Mouse (Mus musculus): ENCODE results near the gene Cdk9. TPM values are rescaled to one million over a fixed set of nuclear protein-coding genes. Genes with fewer than 3 reads are reported as not detected.

The Cdk9 gene
- total RNA-seq, 2 experiments from 2014 or later, result 54.3 to 89.5 TPM

- ATAC-seq (replicated peaks; ENCODE audit: poor library complexity, severe bottlenecking), result no peak
These were observed 30.0 kb downstream of the Cdk9 start for GRCm38 (mm10) chr2:32682721-32683417.

GRCm38 (mm10) chr2:32681754-32682153 lies 31.1 kb downstream of the Cdk9 start:
- ATAC-seq (replicated peaks; ENCODE audit: poor library complexity, severe bottlenecking), result no peak

DNA sequence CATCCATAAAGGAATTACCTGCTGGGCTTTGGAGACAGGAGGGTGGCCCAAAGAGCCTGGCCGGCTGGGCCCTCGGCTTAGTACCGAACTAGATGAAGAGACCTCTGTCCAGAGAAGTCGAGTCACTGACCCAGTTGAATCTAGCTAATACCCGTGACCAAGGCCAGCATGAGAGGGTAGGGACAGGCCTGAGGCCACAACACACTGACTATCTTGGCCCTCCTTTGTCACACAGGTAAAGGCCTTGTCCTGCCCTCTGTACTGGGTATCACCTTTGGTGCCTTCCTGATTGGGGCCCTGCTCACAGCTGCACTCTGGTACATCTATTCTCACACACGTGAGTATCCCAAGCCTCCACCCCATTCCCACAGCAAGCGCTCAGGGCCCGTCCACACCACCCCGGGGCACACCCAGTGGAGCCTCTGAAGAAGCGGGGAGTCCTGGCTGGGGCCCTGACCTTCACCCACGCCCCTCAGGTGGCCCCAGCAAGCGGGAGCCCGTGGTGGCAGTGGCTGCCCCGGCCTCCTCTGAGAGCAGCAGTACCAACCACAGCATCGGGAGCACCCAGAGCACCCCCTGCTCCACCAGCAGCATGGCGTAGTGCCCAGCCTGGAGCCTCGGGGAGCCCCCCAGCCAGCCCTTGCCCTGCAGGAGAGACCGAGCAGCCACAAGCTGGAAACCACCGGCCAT lies 31.8 kb downstream of the Cdk9 start:
- ATAC-seq (replicated peaks; ENCODE audit: poor library complexity, severe bottlenecking), result no peak

DNA sequence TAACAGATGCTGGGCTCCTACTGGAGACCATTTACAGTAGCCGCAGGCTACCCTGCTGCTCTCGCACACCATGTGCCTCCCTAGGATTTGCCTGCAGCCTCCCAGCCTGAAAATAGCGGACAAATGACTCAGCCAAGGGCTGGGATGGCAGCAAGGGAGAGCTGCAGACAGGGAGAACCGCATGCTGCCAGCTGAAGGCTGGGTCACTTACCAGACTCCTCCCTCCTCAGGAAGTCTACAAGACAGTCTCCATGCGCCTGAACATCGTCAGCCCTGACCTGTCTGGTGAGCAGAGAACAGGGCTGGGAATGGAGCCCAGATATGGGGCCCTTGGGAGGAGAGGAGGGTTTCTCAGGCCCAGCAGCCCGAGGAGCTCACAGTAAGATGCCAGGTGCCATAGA lies 32.8 kb downstream of the Cdk9 start:
- no peak for ATAC-seq (replicated peaks; ENCODE audit: poor library complexity, severe bottlenecking)

DNA sequence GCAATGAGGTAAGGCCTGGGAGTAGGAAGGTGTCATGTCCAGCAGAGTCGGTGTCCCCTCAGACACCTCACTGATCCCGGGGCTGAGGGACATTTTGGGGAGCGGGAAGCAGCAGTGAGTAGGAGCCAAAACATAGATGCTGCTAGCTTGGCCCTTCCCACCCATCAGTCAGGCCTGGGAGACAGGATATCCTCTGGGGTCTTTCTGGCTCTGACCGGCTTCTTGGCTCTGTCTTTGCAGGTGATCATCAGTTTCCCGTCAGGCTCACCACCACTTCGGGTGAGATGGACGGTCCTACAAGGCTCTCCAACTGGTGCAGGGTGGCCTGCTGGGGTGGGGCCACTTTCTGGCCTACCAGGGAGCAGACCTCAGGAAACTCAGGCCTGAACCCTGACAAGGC lies 35.2 kb downstream of the Cdk9 start:
- ATAC-seq (replicated peaks; ENCODE audit: poor library complexity, severe bottlenecking), result no peak

DNA sequence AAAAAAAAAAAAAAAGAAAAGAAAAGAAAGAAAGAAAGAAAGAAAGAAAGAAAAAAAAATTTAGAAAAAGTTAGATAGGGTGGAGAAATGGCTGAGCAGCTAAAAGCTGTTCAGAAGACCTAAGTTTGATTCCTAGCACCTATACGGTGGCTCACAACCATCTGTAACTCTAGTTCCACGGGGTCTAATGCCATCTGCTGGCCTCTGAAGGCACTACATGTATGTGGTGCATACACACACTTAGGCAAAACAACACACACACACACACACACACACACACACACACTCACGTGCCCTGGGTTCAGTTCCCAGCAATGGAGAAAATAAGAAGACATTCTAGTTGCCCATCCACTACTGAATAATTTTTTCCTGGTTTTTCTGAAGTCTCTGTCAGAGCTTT lies 36.1 kb downstream of the Cdk9 start:
- ATAC-seq (replicated peaks; ENCODE audit: poor library complexity, severe bottlenecking), result no peak

GRCm38 (mm10) chr2:32673176-32673917 lies 39.5 kb downstream of the Cdk9 start:
- no peak for ATAC-seq (replicated peaks; ENCODE audit: poor library complexity, severe bottlenecking)

DNA sequence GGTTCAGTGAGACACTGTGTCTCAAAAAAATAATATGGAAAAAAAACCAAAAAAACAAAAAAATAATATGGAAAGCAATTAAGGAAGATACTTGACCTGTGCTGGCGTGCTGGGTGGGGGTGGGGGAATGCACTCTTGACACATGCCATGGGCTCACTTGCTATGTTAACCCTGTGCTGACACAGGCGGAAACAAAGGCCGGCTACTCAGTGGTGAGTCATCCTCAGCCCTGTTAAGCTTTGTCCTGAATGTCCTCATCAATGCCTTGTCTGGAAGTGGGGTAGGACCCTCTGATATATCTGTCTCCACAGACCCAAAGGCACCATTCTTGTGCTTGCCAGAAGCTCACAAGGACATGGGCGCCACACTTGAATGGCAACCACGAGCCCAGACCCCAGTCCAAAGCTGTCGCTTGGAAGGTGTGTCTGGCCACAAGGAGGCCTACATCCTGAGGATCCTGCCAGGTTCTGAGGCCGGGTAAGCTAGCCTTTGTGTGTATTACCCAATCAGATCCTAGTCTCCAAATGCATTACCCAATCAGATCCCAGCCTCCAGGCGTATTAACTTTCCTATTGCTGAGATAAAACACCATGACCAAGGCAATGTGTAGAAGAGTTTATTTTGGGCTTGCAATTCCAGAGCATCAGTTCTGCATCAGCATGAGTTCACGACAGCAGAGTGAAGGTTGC lies 40.8 kb downstream of the Cdk9 start:
- no peak for ATAC-seq (replicated peaks; ENCODE audit: poor library complexity, severe bottlenecking)

- ATAC-seq (replicated peaks; ENCODE audit: poor library complexity, severe bottlenecking), result no peak
These were observed 41.7 kb downstream of the Cdk9 start for GRCm38 (mm10) chr2:32671147-32671546.

- no peak for ATAC-seq (replicated peaks; ENCODE audit: poor library complexity, severe bottlenecking)
These were observed 43.0 kb downstream of the Cdk9 start for GRCm38 (mm10) chr2:32669876-32670275.

DNA sequence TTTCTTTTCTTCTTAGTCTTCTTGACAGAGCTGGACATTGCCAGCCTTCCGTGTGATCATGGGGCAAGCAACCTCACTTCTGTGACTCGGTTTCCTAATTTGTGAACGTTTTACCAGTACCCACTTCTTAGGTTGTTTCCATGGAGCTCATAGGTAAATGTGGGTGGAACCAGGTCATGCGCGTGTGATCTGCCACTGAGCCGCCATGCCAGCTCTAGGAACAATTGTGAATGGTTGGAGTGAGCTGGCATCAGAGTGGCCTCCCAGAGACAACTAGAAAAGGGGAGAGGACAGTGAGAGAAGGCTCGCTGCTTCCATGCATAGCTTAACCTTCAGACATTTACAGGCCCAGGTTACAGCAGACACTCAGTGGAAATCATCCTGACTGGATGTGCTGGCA lies 44.7 kb downstream of the Cdk9 start:
- no peak for ATAC-seq (replicated peaks; ENCODE audit: poor library complexity, severe bottlenecking)

DNA sequence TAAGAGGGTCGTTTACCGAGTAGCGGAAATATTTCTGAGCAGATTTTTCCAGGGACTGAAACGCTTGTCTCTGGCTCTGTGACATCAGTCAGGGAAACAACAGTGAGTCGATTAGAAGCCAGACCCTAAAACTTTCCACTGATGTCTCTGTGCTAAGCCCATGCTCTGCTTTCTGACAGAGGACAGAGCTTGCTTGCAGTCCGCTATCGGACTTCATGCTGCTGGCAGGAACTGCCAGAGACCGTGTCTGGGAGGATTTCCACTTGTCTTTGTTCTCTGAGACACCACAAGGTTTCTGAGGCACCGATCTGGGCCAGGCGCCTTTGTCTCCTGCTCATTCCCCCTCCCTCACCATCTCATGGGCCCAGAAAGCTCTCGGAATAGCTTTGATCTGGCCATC lies 45.1 kb downstream of the Cdk9 start:
- no peak for ATAC-seq (replicated peaks; ENCODE audit: poor library complexity, severe bottlenecking)

DNA sequence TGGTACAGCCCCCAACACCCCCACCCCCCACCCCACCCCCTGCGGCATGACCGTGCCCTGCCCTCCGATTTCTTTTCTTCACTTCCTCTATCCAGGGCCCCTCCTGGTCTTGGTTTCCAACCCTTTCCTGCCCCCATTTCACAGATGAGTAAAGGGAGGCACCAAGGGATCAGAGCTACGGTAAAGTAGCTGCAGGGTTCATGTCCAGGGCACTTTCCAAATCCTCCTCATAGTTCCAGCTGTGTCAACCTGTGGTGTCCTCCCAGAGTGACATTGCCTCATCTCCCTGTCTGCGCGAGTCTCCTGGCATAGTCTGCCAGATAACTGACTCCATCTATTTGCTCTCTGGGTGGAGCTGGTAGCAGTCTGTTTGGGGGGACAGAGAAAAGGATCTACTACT lies 47.0 kb downstream of the Cdk9 start:
- ATAC-seq (replicated peaks; ENCODE audit: poor library complexity, severe bottlenecking), result no peak

DNA sequence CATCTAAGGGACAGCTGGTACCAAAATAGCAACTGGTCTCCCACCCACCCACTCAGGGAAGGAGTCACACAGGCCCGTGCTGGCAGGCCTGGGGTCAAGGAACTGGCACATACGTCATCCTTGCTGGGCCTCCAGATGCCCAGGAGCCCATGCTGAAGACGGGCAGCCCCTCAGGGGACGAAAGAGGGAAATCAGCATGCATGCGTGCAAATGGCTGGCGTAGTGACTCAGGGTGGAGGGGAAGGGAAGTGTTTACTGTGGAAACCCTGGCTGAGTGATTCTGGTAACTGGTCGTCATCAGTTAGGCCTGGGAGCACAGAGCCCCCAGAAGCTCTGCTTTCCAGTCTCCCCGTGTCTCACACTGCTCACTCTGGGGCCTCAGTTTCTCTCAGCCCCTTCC lies 47.5 kb downstream of the Cdk9 start:
- ATAC-seq (replicated peaks; ENCODE audit: poor library complexity, severe bottlenecking), result no peak

DNA sequence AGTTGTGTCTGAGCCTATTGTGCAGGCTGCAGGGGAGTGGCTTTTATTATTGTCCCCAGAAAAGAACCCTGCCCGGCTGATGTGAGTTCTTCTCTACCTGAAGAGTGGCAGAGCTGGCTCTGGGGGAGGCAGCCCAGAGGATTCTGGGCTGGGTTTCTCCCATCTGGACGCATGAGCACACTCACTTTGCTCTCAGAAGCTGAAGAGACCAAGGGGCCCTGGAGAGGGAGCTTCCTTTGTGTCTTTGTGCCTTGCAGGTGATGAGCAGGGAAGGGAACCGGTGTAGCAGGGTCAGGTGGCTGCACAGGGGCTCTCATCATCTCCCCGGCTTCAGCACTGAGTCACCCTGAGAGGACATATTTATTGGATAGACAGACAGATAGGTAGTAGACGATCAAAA lies 50.6 kb downstream of the Cdk9 start:
- no peak for ATAC-seq (replicated peaks; ENCODE audit: poor library complexity, severe bottlenecking)

DNA sequence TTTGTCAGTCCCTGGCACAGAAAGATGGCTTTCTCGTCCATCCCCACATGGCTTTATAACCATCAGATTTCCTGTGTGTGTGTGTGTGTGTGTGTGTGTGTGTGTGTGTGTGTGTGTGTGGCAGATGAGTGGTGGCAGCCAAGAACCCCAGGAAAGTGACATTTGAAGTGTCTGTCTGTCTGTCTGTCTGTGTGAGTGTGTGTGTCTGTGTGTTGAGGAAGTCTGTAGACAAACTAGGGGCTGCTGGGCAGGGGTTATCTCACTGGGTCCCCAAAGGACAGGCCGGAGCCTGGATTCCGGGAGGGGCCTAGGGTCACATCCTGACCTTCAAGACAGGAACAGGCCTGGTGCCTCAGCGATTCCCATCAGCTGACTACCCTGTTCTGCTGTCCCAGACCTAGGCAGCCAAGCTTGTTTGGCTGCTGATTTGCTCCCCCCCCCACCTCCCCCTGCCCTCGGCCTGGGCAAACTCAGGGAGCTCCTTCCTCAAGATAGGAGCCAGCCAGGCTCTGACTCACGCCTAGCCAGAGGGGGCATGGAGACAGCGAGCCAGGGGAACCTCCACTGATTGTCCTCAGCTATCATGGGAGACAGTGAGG lies 51.3 kb downstream of the Cdk9 start:
- no peak for ATAC-seq (replicated peaks; ENCODE audit: poor library complexity, severe bottlenecking)

GRCm38 (mm10) chr2:32658873-32659272 lies 54.0 kb downstream of the Cdk9 start:
- no peak for ATAC-seq (replicated peaks; ENCODE audit: poor library complexity, severe bottlenecking)

GRCm38 (mm10) chr2:32655826-32656225 lies 57.0 kb downstream of the Cdk9 start:
- ATAC-seq (replicated peaks; ENCODE audit: poor library complexity, severe bottlenecking), result peak; percentile 15; the same call in 1 of the 2 replicates
